Mouse (Mus musculus) bone marrow, adult 2 months (tissue): Measurements from ENCODE around the gene Gins2. TPM values are rescaled to one million over a fixed set of nuclear protein-coding genes. Genes with fewer than 3 reads are reported as not detected.
A peak's percentile ranks its signal among the peaks of the same experiment; 100 is the strongest.

Source experiments
- H3K27ac ChIP-seq: fragments of 200-500 bp; 2 replicates; pipeline ENCODE4 v1.5.1; 2012; ENCODE audit warnings: low read depth, mild to moderate bottlenecking, control low read depth, inconsistent platforms, low read length; ENCODE audit not compliant: control insufficient read depth, poor library complexity, insufficient read depth
- H3K4me1 ChIP-seq: fragments of 200-500 bp; 2 replicates; pipeline ENCODE4 v1.6.1; 2011; ENCODE audit warnings: low read length; ENCODE audit not compliant: control insufficient read depth, insufficient read depth
- H3K4me3 ChIP-seq: fragments of 200-500 bp; replicated peaks from 2 replicates; pipeline ENCODE3; 2011; ENCODE audit warnings: mild to moderate bottlenecking, low read depth, low read length, control low read depth; ENCODE audit not compliant: control insufficient read depth
- CTCF ChIP-seq: fragments of 200-500 bp; IDR thresholded peaks from 2 replicates; pipeline ENCODE4 v1.5.1; 2011; ENCODE audit warnings: low read length, control low read depth; ENCODE audit not compliant: control insufficient read depth, insufficient read depth
- POLR2A ChIP-seq: fragments of 200-500 bp; IDR thresholded peaks from 2 replicates; pipeline ENCODE4 v1.6.1; 2011; ENCODE audit warnings: low read depth, mild to moderate bottlenecking, control low read depth, low read length, borderline replicate concordance; ENCODE audit not compliant: control insufficient read depth
- WGBS: fragments of 180-500 bp; shearing (Covaris S2); methylation state at CpG from one replicate; pipeline ENCODE4 v1.1.7; 2018; 5-methylcytosine and 5-hydroxymethylcytosine counted together
- polyA plus RNA-seq: library from polyadenylated mRNA; stranded (reverse); fragments of >200 nt; gene quantifications from 2 replicates; pipeline ENCODE4 v1.2.4, GENCODE M21; 2011; ENCODE audit warnings: low replicate concordance; ENCODE audit not compliant: missing spikeins, insufficient read depth, insufficient read length

Gins2 gene
- 14.7 and 20.0 TPM in 2 replicates for polyA plus RNA-seq

GRCm38 (mm10) chr8:120588908-120589771 lies at the start of gene Gins2:
Gins2 (minus strand) TSS chr8:120589304.
- peak within 1 kb of the TSS; percentile 20; the same call in 1 of the 2 replicates for H3K27ac ChIP-seq
- TF ChIP-seq POLR2A (peak; percentile 29; the same call in 1 of the 2 replicates), CTCF (no peak)
- no peaks in the 10 kb centered on the region; the same call in 1 of the 2 replicates for H3K4me1 ChIP-seq
- WGBS, result under 1% methylated on average over 67 of the region's 67 CpGs
- peak within 1 kb of the TSS; percentile 94 for H3K4me3 ChIP-seq

- no peak overlapping the region for H3K4me3 ChIP-seq
- H3K27ac ChIP-seq, result no peak overlapping the region
- no peaks in the 10 kb centered on the region for H3K4me1 ChIP-seq
- no peak for TF ChIP-seq CTCF
- TF ChIP-seq POLR2A, result no peak
- under 1% methylated on average over 41 of the region's 42 CpGs for WGBS
These were observed 45.3 kb upstream of the Gins2 start for GRCm38 (mm10) chr8:120634329-120634839.

- Histone ChIP-seq H3K4me1 (no peaks in the 10 kb centered on the region), H3K4me3 (no peak overlapping the region), H3K27ac (no peak overlapping the region; the same call in 1 of the 2 replicates)
- WGBS, result 3% methylated on average over 44 of the region's 44 CpGs
- TF ChIP-seq POLR2A (no peak), CTCF (no peak)
These were observed 44.7 kb upstream of the Gins2 start for GRCm38 (mm10) chr8:120633665-120634271.

GRCm38 (mm10) chr8:120632969-120633664 lies 44.0 kb upstream of the Gins2 start:
- H3K4me1 ChIP-seq, result no peaks in the 10 kb centered on the region
- 60% methylated on average over 17 of the region's 17 CpGs for WGBS
- TF ChIP-seq CTCF (no peak), POLR2A (no peak)
- H3K27ac ChIP-seq, result no peak overlapping the region
- H3K4me3 ChIP-seq, result no peak overlapping the region

GRCm38 (mm10) chr8:120631441-120632375 lies 42.6 kb upstream of the Gins2 start:
- Histone ChIP-seq H3K4me1 (no peaks in the 10 kb centered on the region), H3K4me3 (no peak overlapping the region), H3K27ac (no peak overlapping the region)
- 84% methylated on average over 21 of the region's 21 CpGs for WGBS
- no peak for TF ChIP-seq CTCF
- TF ChIP-seq POLR2A, result no peak

- no peak overlapping the region for H3K27ac ChIP-seq
- H3K4me3 ChIP-seq, result no peak overlapping the region
- no peak for TF ChIP-seq CTCF
- TF ChIP-seq POLR2A, result no peak
- no peaks in the 10 kb centered on the region for H3K4me1 ChIP-seq
- 75% methylated on average over 6 of the region's 6 CpGs for WGBS
These were observed 41.7 kb upstream of the Gins2 start for GRCm38 (mm10) chr8:120630848-120631247.

- H3K4me1 ChIP-seq, result peaks cover 1% of the 10 kb centered on the region; the same call in 1 of the 2 replicates
- TF ChIP-seq POLR2A (no peak), CTCF (no peak)
- 71% methylated on average over 5 of the region's 5 CpGs for WGBS
- H3K4me3 ChIP-seq, result no peak overlapping the region
- H3K27ac ChIP-seq, result no peak overlapping the region
These were observed 40.9 kb upstream of the Gins2 start for GRCm38 (mm10) chr8:120630031-120630430.

GRCm38 (mm10) chr8:120627298-120627697 lies 38.2 kb upstream of the Gins2 start:
- H3K4me3 ChIP-seq, result no peak overlapping the region
- no peak overlapping the region for H3K27ac ChIP-seq
- WGBS, result 73% methylated on average over 5 of the region's 5 CpGs
- peaks cover 1% of the 10 kb centered on the region; the same call in 1 of the 2 replicates for H3K4me1 ChIP-seq
- TF ChIP-seq CTCF (no peak), POLR2A (no peak)
